Mouse (Mus musculus) spleen, postnatal 10 days (tissue): ENCODE measurements around the gene Pitpna.
"Not testable (repeated sequence)": the region's sequence is repeated elsewhere in the genome, so short reads cannot be mapped to it uniquely, and the experiment has no call there.

Source experiments
- DNase-seq, 2 experiments: peaks; one replicate each; pipeline ENCODE4 v3.0.0; 2021 to 2022; ENCODE audit warnings: low spot score in 2 of 2

Pitpna gene

GRCm38 (mm10) chr11:75588285-75588941 is 516 bp downstream of the Pitpna start:
- DNase-seq, result no peak

GRCm38 (mm10) chr11:75592612-75593011 is 4.7 kb downstream of the Pitpna start:
- no peak for DNase-seq

- peak in 1 of 2 experiments; percentile 40 for DNase-seq
Measured at GRCm38 (mm10) chr11:75594431-75594830, 6.5 kb downstream of the Pitpna start.

GRCm38 (mm10) chr11:75595404-75595803 is 7.5 kb downstream of the Pitpna start:
- no peak for DNase-seq

- DNase-seq, result no peak
Measured at GRCm38 (mm10) chr11:75595816-75596215, 7.9 kb downstream of the Pitpna start.

- no peak for DNase-seq
Measured at GRCm38 (mm10) chr11:75596726-75597255, 8.9 kb downstream of the Pitpna start.

- DNase-seq, result no peak
Measured at GRCm38 (mm10) chr11:75598004-75598403, 10.1 kb downstream of the Pitpna start.

- not testable (repeated sequence) for DNase-seq
Measured at GRCm38 (mm10) chr11:75599802-75600201, 11.9 kb downstream of the Pitpna start.

GRCm38 (mm10) chr11:75604826-75605225 is 16.9 kb downstream of the Pitpna start:
- DNase-seq, result no peak

GRCm38 (mm10) chr11:75605318-75605717 is 17.4 kb downstream of the Pitpna start:
- no peak for DNase-seq

- DNase-seq, result no peak
Measured at GRCm38 (mm10) chr11:75608776-75609175, 20.9 kb downstream of the Pitpna start.

- no peak for DNase-seq
Measured at GRCm38 (mm10) chr11:75610021-75610420, 22.1 kb downstream of the Pitpna start.

GRCm38 (mm10) chr11:75614769-75615168 is 26.9 kb downstream of the Pitpna start:
- DNase-seq, result no peak

GRCm38 (mm10) chr11:75615556-75615955 is 27.7 kb downstream of the Pitpna start:
- DNase-seq, result no peak

- peak in 1 of 2 experiments; percentile 63 for DNase-seq
Measured at GRCm38 (mm10) chr11:75619133-75619532, 31.2 kb downstream of the Pitpna start.

GRCm38 (mm10) chr11:75620136-75620780 is 32.4 kb downstream of the Pitpna start:
- DNase-seq, result no peak

GRCm38 (mm10) chr11:75621426-75621825 is 33.5 kb downstream of the Pitpna start:
- no peak for DNase-seq

GRCm38 (mm10) chr11:75622588-75623329 is 34.9 kb downstream of the Pitpna start:
- peak in 1 of 2 experiments; percentile 45 for DNase-seq

- no peak for DNase-seq
Measured at GRCm38 (mm10) chr11:75624102-75624554, 36.2 kb downstream of the Pitpna start.

GRCm38 (mm10) chr11:75625820-75626219 is 37.9 kb downstream of the Pitpna start:
- DNase-seq, result no peak

- DNase-seq, result no peak
Measured at GRCm38 (mm10) chr11:75630098-75630497, 42.2 kb downstream of the Pitpna start.

- peak; percentile 86 to 96 for DNase-seq
Measured at GRCm38 (mm10) chr11:75630645-75631229, 42.8 kb downstream of the Pitpna start, which contains the start of gene Inpp5k. Gene Inpp5k, plus strand, starts transcription at chr11:75630988.
